Mouse (Mus musculus) cortical plate, adult 2 months (tissue): ENCODE measurements around the gene Styk1.

ENCODE experiments used
- CTCF ChIP-seq: fragments of 200-500 bp; IDR thresholded peaks from 2 replicates; pipeline ENCODE4 v1.5.1; 2011; ENCODE audit warnings: mild to moderate bottlenecking, control low read depth, low read length; ENCODE audit not compliant: insufficient read depth; ENCODE audit errors: extremely low read depth
- POLR2A ChIP-seq: fragments of 200-500 bp; IDR thresholded peaks from 2 replicates; pipeline ENCODE4 v1.6.1; 2011; ENCODE audit warnings: mild to moderate bottlenecking, low read length, control low read depth; ENCODE audit not compliant: insufficient read depth; ENCODE audit errors: extremely low read depth

DNA sequence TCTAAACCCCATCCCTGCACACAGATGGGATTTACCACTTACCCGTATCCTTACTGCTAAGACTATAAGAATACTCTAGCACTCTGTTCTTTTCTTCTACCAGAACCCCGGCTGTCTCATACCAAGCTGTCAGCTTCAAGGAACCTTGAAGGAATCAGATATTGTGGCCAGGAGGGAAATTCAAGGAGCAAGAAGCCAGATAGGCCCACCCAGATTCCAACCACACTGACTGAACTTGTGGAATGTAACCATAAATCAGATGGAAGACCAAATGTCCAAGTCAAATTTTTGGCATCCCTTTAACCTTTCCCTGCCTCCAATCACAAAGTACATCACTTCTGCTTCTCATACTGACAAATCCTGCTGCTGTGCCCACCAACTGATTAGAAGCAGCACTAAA, 6.4 kb downstream of the Styk1 start:
- TF ChIP-seq CTCF (no peak), POLR2A (no peak)
